Mouse (Mus musculus) left cerebral cortex, postnatal 10 days (tissue): ENCODE measurements around the gene Cd4. TPM values are rescaled to one million over a fixed set of nuclear protein-coding genes. Genes with fewer than 3 reads are reported as not detected.
A peak's percentile ranks its signal among the peaks of the same experiment; 100 is the strongest.
"Not testable (repeated sequence)": the region's sequence is repeated elsewhere in the genome, so short reads cannot be mapped to it uniquely, and the experiment has no call there.

Experiments used
- DNase-seq, 2 experiments: peaks; one replicate each; pipeline ENCODE4 v3.0.0; 2021 to 2022; ENCODE audit warnings: low spot score in 2 of 2, mixed read lengths in 1 of 2; ENCODE audit errors: extremely low spot score in 1 of 2
- intact Hi-C: fragments of 180-260 bp; cut with DNase I; formaldehyde crosslinking; loops from one replicate; pipeline ENCODE4 v1.15.1; 2025
- total RNA-seq, 2 experiments: library from RNA; stranded (reverse); gene quantifications; 2 replicates each; pipeline ENCODE4 v1.2.3; 2021

The Cd4 gene
- total RNA-seq, 2 experiments from 2014 or later: 1.2 to 3.7 TPM

GRCm38 (mm10) chr6:124900801-124901480 is 12.9 kb upstream of the Cd4 start:
- intact Hi-C loops: no loop called here
- peak in 1 of 2 experiments; percentile 74 for DNase-seq

- intact Hi-C loops: no loop called here
- DNase-seq: no peak
Observed at GRCm38 (mm10) chr6:124900056-124900800, 12.2 kb upstream of the Cd4 start.

DNA sequence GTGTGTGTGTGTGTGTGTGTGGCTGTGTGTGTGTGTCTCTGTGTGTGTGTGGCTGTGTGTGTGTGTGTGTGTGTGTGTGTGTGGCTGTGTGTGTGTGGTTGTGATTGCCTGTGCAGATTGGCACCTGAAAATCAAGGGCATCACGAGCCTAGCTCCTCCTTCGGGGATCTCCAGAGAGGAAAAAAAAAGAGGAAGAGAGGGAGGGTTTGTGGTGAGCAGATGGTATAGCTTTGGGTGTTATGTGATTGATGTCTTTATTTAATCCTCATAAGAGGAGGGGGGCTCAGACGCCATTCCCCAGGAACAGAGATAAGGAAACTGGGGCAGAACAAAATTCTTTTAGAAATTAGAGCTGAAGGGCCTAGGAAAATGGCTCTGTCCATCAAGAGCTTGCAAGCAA is 10.3 kb upstream of the Cd4 start:
- intact Hi-C loops: no loop called here
- DNase-seq: no peak

GRCm38 (mm10) chr6:124894113-124894512 is 6.1 kb upstream of the Cd4 start:
- intact Hi-C loops, DNase-seq: not testable (repeated sequence)

GRCm38 (mm10) chr6:124890997-124891396 is 3.0 kb upstream of the Cd4 start:
- intact Hi-C loops: no loop called here

DNA sequence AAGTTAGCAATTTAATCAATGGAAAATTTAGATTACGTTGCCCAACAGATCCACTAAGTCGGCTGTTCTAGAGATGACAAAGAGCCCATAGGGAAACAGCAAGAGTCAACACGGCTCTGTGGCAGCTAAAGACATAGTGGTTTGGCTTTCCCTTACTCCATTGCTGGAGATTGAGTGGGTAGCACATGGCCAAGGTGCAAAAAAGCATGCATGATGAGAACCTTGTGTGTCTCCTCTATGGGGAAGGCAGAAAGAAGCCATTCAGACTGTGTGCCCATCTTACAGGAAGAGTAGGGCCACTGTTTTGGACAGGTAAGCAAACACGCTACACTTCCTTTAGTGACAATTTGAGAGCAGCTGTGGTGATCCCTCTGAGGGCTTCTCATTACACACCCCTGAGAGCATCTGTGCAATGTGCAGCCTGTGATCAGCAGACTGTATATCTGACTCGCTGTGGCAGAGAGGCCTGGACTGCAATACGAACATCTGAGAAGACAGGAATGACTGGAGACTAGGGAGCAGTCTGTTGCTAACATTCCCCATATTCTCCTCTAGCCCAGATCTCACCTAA is 619 bp upstream of the Cd4 start:
- no peak for DNase-seq
- intact Hi-C loops: no loop called here

More at GRCm38 (mm10) chr6:124890997-124891396, 3.0 kb upstream of the Cd4 start:
- DNase-seq: no peak

GRCm38 (mm10) chr6:124885956-124886381 is 2.1 kb downstream of the Cd4 start:
- intact Hi-C loops: no loop called here

DNA sequence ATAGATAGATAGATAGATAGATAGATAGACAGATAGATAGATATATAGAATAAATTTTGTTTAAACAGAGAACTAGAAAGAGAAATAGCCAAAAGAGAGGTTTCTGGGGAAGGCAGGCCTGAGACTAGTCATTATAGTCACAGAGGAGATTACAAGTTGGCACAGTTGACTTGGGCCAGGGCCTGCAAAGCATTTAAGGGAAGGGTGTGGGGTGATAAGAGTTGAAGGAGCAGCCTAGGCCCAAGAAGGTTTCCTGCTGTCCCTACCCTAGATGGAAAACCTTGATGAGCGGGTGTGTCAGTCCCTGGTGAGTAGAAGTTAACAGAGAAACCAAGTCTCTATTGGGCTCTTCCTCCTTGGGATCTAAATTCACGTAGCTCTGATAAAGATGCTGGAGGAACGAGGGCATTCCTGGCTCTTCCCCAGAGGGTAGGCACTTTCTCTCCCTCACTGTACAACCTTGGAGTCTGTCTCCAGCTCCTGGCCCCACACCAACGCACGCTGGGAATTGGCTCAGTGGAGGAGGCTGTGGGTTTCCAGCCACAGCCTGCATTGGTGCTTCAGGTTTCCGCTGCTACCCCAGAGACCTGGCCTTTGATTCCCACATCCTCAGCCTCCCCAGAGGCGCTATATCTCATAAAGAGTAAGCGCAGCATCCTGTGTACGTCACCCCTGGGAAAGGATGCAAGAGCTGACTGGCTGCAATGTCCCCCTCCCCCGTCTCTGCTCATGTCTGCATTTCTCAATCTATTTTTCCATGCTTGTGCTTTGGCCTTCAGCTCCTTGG is 3.1 kb downstream of the Cd4 start:
- intact Hi-C loops: no loop called here
- DNase-seq: peak in 1 of 2 experiments; percentile 81

More at GRCm38 (mm10) chr6:124885956-124886381, 2.1 kb downstream of the Cd4 start:
- no peak for DNase-seq

DNA sequence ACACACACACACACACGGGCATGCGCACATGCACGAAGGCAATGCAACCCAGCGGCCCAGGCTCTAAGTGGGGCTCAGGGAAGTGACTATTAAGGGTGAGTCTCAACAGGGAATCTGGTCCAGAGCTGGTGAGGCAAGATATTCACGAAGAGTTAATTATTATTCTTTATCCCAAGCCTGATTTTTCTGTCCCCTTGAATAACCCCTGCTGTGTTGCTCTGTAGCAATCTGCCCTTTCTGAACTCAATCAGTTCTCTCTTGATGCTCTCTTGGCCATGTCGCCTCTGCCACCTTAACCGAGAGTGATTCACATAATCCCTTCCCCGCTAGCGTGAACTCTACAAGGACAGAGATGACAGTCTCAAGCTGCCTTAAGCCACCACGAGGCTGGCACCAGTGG is 4.7 kb downstream of the Cd4 start:
- intact Hi-C loops: no loop called here
- DNase-seq: no peak

DNA sequence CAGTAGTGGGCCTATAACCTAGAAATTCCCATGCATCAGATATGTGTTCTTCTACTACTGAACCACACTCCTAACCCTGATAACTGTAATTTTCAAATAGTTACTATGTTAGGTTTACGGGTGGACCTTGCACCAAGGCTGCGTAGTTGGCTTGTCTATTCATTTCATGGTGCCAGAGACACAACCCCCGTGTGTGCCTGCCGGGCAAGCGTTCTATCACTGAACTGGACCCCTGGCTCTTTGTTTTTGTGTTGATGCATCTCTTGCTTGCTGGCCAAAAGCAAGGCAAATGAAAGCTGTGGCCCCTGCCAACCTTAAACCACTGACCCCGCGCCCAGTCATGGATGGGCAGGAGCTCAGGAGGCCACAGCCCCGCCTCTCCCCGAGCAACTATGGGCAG is 6.2 kb downstream of the Cd4 start:
- DNase-seq: no peak
- intact Hi-C loops: no loop called here

DNA sequence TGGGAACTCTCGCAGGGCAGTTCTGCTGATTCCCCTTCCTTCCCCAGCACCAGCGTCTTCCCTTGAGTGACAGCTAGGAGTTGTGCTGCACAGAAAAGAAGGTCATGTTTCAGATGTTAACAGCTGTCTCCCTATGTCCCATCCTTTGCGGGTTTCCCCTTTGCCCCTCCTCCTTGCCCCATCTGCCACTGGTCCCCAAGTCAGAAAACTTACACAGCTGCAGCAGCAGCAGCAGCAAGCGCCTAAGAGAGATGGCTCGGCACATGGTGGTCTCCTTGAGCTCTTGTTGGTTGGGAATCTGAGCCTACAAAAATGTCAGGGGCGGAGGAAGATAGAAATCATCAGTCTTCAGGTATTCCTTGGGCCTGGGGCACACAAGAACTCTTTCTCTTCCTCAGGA is 8.6 kb downstream of the Cd4 start:
- DNase-seq: no peak
- intact Hi-C loops: no loop called here

DNA sequence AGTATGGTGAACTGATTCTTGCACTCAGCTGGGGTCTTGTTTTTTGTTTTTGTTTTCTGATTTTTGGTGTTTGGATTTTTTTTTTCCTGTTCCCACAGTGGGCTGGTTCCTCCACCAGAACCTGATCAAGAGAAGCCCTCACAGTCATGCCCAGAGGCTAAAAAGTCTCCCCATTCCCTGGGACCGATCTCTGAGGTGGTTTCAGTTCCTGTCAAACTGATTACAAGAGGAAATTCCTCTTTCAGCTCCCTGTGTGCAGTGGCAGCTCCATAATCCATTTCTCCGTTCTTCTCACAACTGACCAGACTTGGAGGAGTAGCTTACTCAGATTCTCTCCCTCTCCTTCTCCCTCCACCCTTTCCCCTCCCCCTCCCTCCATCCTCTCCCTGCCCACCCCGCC is 13.7 kb downstream of the Cd4 start:
- no peak for DNase-seq

DNA sequence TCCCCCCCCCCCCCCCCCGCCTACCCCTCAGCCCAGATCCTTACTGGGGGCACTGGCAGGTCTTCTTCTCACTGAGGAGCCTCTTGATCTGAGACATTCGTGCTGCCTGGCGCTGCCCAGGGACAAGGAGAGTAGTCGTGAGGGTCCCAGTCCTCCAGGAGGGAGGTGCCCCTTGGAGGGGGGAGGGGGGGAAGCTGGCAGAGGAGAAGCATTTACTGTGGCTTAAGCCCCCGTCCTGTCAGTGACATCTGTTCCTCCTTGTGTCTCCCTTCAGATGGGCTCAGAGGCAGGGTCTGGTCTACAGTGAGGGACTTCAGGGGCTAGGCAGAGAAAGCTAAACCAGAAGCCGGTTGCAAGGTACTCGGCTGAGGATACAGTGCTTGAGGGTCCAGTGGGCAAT is 21.5 kb downstream of the Cd4 start:
- intact Hi-C loops: no loop called here
- no peak for DNase-seq

More for the DNA sequence above, 13.7 kb downstream of the Cd4 start:
- intact Hi-C loops: no loop called here

DNA sequence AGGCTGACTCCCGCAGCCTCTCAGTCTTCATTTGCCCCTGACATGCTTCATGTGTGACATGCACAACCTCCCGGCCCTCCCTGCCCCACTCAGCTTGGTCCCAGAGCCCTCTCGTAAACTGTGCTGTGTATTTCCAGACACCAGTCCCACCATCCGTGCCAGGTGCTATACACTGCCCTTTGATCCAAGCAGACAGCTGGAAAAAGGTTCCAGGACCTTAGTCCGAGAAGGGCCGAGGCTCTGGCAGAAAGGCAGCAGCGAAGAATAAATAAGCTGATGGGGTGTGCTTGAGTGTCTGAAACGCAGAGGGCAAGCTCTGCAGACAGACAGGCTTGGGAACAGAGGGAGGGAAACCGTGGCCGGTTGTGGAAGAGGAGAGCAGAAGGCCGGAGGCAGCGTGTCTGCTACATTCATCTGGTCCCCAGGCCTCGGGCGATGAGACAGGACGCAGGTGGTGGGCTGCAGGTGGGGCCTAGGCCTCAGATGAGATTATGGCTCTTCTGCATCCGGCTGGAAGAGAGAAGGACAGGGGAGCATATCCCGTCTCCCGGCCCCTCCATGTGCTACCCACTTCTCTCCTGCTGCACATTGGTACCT is 22.2 kb downstream of the Cd4 start:
- DNase-seq: no peak
- intact Hi-C loops: no loop called here

DNA sequence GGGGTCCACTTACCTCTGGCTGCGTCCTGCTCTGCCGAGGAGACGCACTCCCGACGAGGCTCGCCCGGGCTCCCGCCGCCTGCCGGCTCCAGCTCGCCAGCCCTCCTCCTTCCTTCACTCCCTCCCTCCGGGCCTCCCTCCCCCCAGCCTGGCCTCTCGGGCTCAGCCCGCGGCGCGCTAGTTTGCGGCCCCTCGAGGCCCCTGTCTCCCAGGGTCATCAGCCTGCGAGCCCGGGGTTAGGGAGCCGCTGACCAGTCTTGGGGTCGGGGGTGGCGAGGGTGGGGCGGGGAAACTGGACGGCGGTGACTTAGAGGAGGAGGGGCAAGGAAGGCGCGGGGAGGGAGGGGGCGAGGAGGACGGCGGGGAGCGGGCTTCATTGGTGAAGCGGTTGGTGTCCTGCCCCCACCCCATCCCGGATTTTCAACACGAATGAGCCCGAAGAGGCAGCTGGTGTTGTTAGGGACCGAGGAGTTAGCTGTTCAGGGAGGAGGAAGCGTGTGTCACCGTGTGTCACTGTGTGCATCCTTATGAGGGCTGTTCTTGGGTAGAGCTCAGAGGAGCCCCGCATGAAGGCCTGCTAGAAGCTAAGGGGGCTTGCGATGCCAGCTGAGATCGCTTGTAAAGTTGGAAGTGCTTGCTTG is 24.2 kb downstream of the Cd4 start, which contains the start of gene Gpr162:
Gpr162 (minus strand) TSS at position 326 of the 641 bp plus-strand sequence.
- intact Hi-C loops: loop anchor here (2.0 kb wide), 1 partner anchor 41 kb away; no protein-coding TSS in a partner anchor
- peak; percentile 76 to 87 for DNase-seq

- peak in 1 of 2 experiments; percentile 50 for DNase-seq
- intact Hi-C loops: loop anchor here (2.0 kb wide), 1 partner anchor 42 kb away; no protein-coding TSS in a partner anchor
Observed at GRCm38 (mm10) chr6:124863125-124863657, 24.8 kb downstream of the Cd4 start.

GRCm38 (mm10) chr6:124862406-124863124 is 25.5 kb downstream of the Cd4 start:
- no peak for DNase-seq
- intact Hi-C loops: loop anchor here (2.0 kb wide), 1 partner anchor 42 kb away; no protein-coding TSS in a partner anchor
